Comparison of ENCODE assay signal across 10 mouse cellular contexts in genomic region chr7:87583868-87584267, GRCm38 (mm10). TPM values are rescaled to one million over a fixed set of nuclear protein-coding genes. Genes with fewer than 3 reads are reported as not detected.
DNase-seq lines count a peak whose midpoint lies in the region; ATAC-seq and TF ChIP-seq lines count a peak whose summit lies in the region.
"Had no signal": no experiment of that assay in that cellular context is flagged by ENCODE, and none has a peak within 500 bp of the region (broad histone marks: within the 10 kb centered on the region; RNA-seq: fewer than 3 reads in every experiment).

Gene Grm5, plus strand, starts transcription at chr7:87584168.

- peaks cover 35% of the 10 kb centered on the region for H3K27me3 ChIP-seq in kidney, embryonic 15.5 days
- H3K27me3 ChIP-seq in kidney, adult 2 months (replicated peaks; ENCODE audit: control insufficient read depth, insufficient read depth, low read length), result no peaks in the 10 kb centered on the region
- H3K27me3 ChIP-seq in embryonic facial prominence, embryonic 14.5 days (replicated peaks; ENCODE audit: control insufficient read depth, insufficient read depth, low read length), result peaks cover 22% of the 10 kb centered on the region; the same call in 1 of the 2 replicates
- H3K27me3 ChIP-seq in hindbrain, postnatal 0 days (ENCODE audit: insufficient read depth, low read length), result no peaks in the 10 kb centered on the region
- peaks cover 25% of the 10 kb centered on the region for H3K27me3 ChIP-seq in midbrain, embryonic 12.5 days

- no peak within 1 kb of the TSS for H3K9ac ChIP-seq in kidney, embryonic 15.5 days
- no peak within 1 kb of the TSS for H3K9ac ChIP-seq in embryonic facial prominence, embryonic 14.5 days (ENCODE audit: low read depth, low read length)
- peak within 1 kb of the TSS; percentile 53 for H3K9ac ChIP-seq in hindbrain, postnatal 0 days (replicated peaks; ENCODE audit: low read length)
- peak within 1 kb of the TSS; percentile 58 for H3K9ac ChIP-seq in midbrain, embryonic 12.5 days (replicated peaks)
- H3K9ac ChIP-seq: liver, embryonic 12.5 days had no signal

- no peak for ATAC-seq in kidney, embryonic 15.5 days (replicated peaks; ENCODE audit: low FRiP score)
- ATAC-seq in embryonic facial prominence, embryonic 14.5 days (ENCODE audit: low read depth), result no peak
- no peak for ATAC-seq in hindbrain, postnatal 0 days
- peak; percentile 27; the same call in 1 of the 2 replicates for ATAC-seq in midbrain, embryonic 12.5 days (ENCODE audit: low FRiP score, low read depth)
- ATAC-seq: liver, embryonic 12.5 days had no signal

- no peak for TF ChIP-seq CTCF in kidney, adult 2 months (conservative IDR thresholded peaks at IDR 0.05; ENCODE audit: insufficient read depth, insufficient read length, low read depth, low read length)
- no peak for TF ChIP-seq CTCF in hindbrain, postnatal 0 days (IDR thresholded peaks at IDR 0.05; ENCODE audit: low read depth)

- WGBS in kidney, embryonic 15.5 days, result 15% methylated on average over 2 of the region's 2 CpGs
- WGBS in kidney, adult 2 months, result 15% methylated on average over 2 of the region's 2 CpGs
- WGBS in embryonic facial prominence, embryonic 14.5 days, result 15% methylated on average over 2 of the region's 2 CpGs
- 4% methylated on average over 2 of the region's 2 CpGs for WGBS in hindbrain, postnatal 0 days
- 17% methylated on average over 2 of the region's 2 CpGs for WGBS in midbrain, embryonic 12.5 days

- no peaks in the 10 kb centered on the region for H3K9me3 ChIP-seq in kidney, embryonic 15.5 days (replicated peaks)
- no peaks in the 10 kb centered on the region for H3K9me3 ChIP-seq in embryonic facial prominence, embryonic 14.5 days (ENCODE audit: control insufficient read depth, low read length)
- H3K9me3 ChIP-seq in hindbrain, postnatal 0 days (ENCODE audit: low read length), result no peaks in the 10 kb centered on the region
- no peaks in the 10 kb centered on the region for H3K9me3 ChIP-seq in midbrain, embryonic 12.5 days
- H3K9me3 ChIP-seq: liver, embryonic 12.5 days had no signal

- DNase-seq in kidney, adult 2 months, result no peak
- DNase-seq in embryonic facial prominence, embryonic 14.5 days (ENCODE audit: low spot score), result no peak
- no peak for DNase-seq in hindbrain, postnatal 0 days (ENCODE audit: low spot score)
- DNase-seq in kidney, postnatal 4 days, result no peak
- DNase-seq in adipocyte (ENCODE audit: low spot score), result no peak
- no peak for DNase-seq in adrenal gland, adult 18-20 months (ENCODE audit: low spot score in 2 of 2)

- no peaks in the 10 kb centered on the region for H3K36me3 ChIP-seq in kidney, embryonic 15.5 days
- no peaks in the 10 kb centered on the region for H3K36me3 ChIP-seq in kidney, adult 2 months (ENCODE audit: control insufficient read depth, insufficient read depth, low read length)
- H3K36me3 ChIP-seq in embryonic facial prominence, embryonic 14.5 days (ENCODE audit: control insufficient read depth, insufficient read depth, low read length), result no peaks in the 10 kb centered on the region
- no peaks in the 10 kb centered on the region for H3K36me3 ChIP-seq in hindbrain, postnatal 0 days (ENCODE audit: insufficient read depth, low read length)
- H3K36me3 ChIP-seq in midbrain, embryonic 12.5 days, result no peaks in the 10 kb centered on the region
- H3K36me3 ChIP-seq: liver, embryonic 12.5 days had no signal

- no peak for TF ChIP-seq POLR2A in kidney, adult 2 months (IDR thresholded peaks at IDR 0.05; ENCODE audit: low read depth, low read length)

- H3K4me3 ChIP-seq in kidney, embryonic 15.5 days (replicated peaks), result 0 out of 2 replicates have a peak within 1 kb of the TSS, but pooled peaks have one; percentile 6
- H3K4me3 ChIP-seq in kidney, adult 2 months (ENCODE audit: insufficient read depth, low read depth, low read length), result no peak within 1 kb of the TSS
- H3K4me3 ChIP-seq in embryonic facial prominence, embryonic 14.5 days (ENCODE audit: low read depth, low read length), result peak within 1 kb of the TSS; percentile 25
- H3K4me3 ChIP-seq in hindbrain, postnatal 0 days (ENCODE audit: low read length), result peak within 1 kb of the TSS; percentile 56
- H3K4me3 ChIP-seq in midbrain, embryonic 12.5 days, result peak within 1 kb of the TSS; percentile 46
- H3K4me3 ChIP-seq: liver, embryonic 12.5 days had no signal

- no peaks in the 10 kb centered on the region for H3K4me1 ChIP-seq in kidney, embryonic 15.5 days
- no peaks in the 10 kb centered on the region for H3K4me1 ChIP-seq in kidney, adult 2 months (ENCODE audit: control insufficient read depth, insufficient read depth, low read length)
- no peaks in the 10 kb centered on the region for H3K4me1 ChIP-seq in embryonic facial prominence, embryonic 14.5 days (ENCODE audit: control insufficient read depth, insufficient read depth, low read length)
- H3K4me1 ChIP-seq in hindbrain, postnatal 0 days (ENCODE audit: insufficient read depth, low read length), result no peaks in the 10 kb centered on the region
- no peaks in the 10 kb centered on the region for H3K4me1 ChIP-seq in midbrain, embryonic 12.5 days
- H3K4me1 ChIP-seq: liver, embryonic 12.5 days had no signal

- peak within 1 kb of the TSS; percentile 43 for H3K4me2 ChIP-seq in kidney, embryonic 15.5 days
- peak within 1 kb of the TSS; percentile 45 for H3K4me2 ChIP-seq in embryonic facial prominence, embryonic 14.5 days (ENCODE audit: low read depth, low read length)
- peak within 1 kb of the TSS; percentile 72 for H3K4me2 ChIP-seq in hindbrain, postnatal 0 days (ENCODE audit: low read depth, low read length)
- peak within 1 kb of the TSS; percentile 73 for H3K4me2 ChIP-seq in midbrain, embryonic 12.5 days (replicated peaks)
- H3K4me2 ChIP-seq: liver, embryonic 12.5 days had no signal

- no peak within 1 kb of the TSS for H3K27ac ChIP-seq in kidney, embryonic 15.5 days
- no peak within 1 kb of the TSS for H3K27ac ChIP-seq in kidney, adult 2 months (ENCODE audit: insufficient read depth, low read depth, low read length)
- no peak within 1 kb of the TSS for H3K27ac ChIP-seq in embryonic facial prominence, embryonic 14.5 days (replicated peaks; ENCODE audit: low read depth, low read length)
- peak within 1 kb of the TSS; percentile 78 for H3K27ac ChIP-seq in hindbrain, postnatal 0 days
- no peak within 1 kb of the TSS for H3K27ac ChIP-seq in midbrain, embryonic 12.5 days (replicated peaks)
- H3K27ac ChIP-seq: liver, embryonic 12.5 days had no signal

RNA-seq across cellular contexts. Expression of gene Grm5, which starts in this region (rescaled TPM):
- not detected in 2 replicates for polyA plus RNA-seq in kidney, embryonic 15.5 days (2015; fragmentation: Nextera tagmentation; extraction: Ambion mirVana)
- polyA plus RNA-seq in kidney, adult 2 months (2012; rRNA removed), result not detected in 2 replicates
- 0.07 and 0.21 TPM in 2 replicates for polyA plus RNA-seq in embryonic facial prominence, embryonic 14.5 days (2014; fragmentation: Nextera tagmentation; extraction: Ambion mirVana)
- total RNA-seq in hindbrain, postnatal 0 days (2014; rRNA removed), result 160 and 179 TPM in 2 replicates
- 54.8 and 57.9 TPM in 2 replicates for polyA plus RNA-seq in hindbrain, postnatal 0 days (2015; fragmentation: Nextera tagmentation; extraction: Ambion mirVana)
- 0.84 and 1.6 TPM in 2 replicates for polyA plus RNA-seq in midbrain, embryonic 12.5 days (2016; fragmentation: Nextera tagmentation; extraction: Ambion mirVana)
- total RNA-seq in adrenal gland, adult 18-20 months (2021), result not detected
- total RNA-seq: adrenal gland, postnatal 14 days had no signal
- polyA plus RNA-seq: liver, embryonic 12.5 days had no signal

Comparison
In these comparisons a context has a peak if more than half of its experiments do, and no peak if none do; other contexts are left out.
1. RNA of gene Grm5 (total RNA-seq): 160 to 179 TPM in hindbrain, postnatal 0 days; not detected in adrenal gland, adult 18-20 months; every median in the first group is over 100 times any median in the second.
2. RNA of gene Grm5 (polyA plus RNA-seq): 54.8 to 57.9 TPM in hindbrain, postnatal 0 days; 0.84 to 1.6 TPM in midbrain, embryonic 12.5 days, 0.07 to 0.21 TPM in embryonic facial prominence, embryonic 14.5 days, not detected in kidney, embryonic 15.5 days and not detected in kidney, adult 2 months; every median in the first group is over 10 times any median in the second.
3. H3K9ac ChIP-seq: peak in hindbrain, postnatal 0 days (single experiment) and midbrain, embryonic 12.5 days (single experiment); none in kidney, embryonic 15.5 days (single experiment) and embryonic facial prominence, embryonic 14.5 days (single experiment).
4. Peak in every context shown above with its lines, with median percentiles within 50 percentile points of each other: H3K4me2 ChIP-seq.